Mouse (Mus musculus) hindbrain, embryonic 16.5 days (tissue): ENCODE results near the gene Pde6b. TPM values are rescaled to one million over a fixed set of nuclear protein-coding genes. Genes with fewer than 3 reads are reported as not detected.

ENCODE experiments used
- ATAC-seq: fragments of 200-750 bp; cut with Nextera tagmentation; 2 replicates; pipeline ENCODE4 v1.8.0; 2017; ENCODE audit warnings: moderate TSS enrichment, moderate library complexity
- H3K27ac ChIP-seq: fragments of 300-500 bp; sonication (generic); 2 replicates; pipeline ENCODE4 v1.5.1; 2014; ENCODE audit warnings: low read depth, mild to moderate bottlenecking, control low read depth, low read length, moderate library complexity
- H3K27me3 ChIP-seq: fragments of 300-500 bp; sonication (generic); replicated peaks from 2 replicates; pipeline ENCODE4 v1.6.1; 2014; ENCODE audit warnings: low read length; ENCODE audit not compliant: control insufficient read depth, insufficient read depth
- H3K36me3 ChIP-seq: fragments of 300-500 bp; sonication (generic); 2 replicates; pipeline ENCODE4 v1.6.1; 2014; ENCODE audit warnings: mild to moderate bottlenecking, low read length, moderate library complexity, mixed read lengths; ENCODE audit not compliant: control insufficient read depth, insufficient read depth
- H3K4me1 ChIP-seq: fragments of 300-500 bp; sonication (generic); 2 replicates; pipeline ENCODE4 v1.6.1; 2014; ENCODE audit warnings: low read depth, low read length; ENCODE audit not compliant: control insufficient read depth, insufficient read depth
- H3K4me2 ChIP-seq: fragments of 300-500 bp; sonication (generic); 2 replicates; pipeline ENCODE4 v1.6.1; 2014; ENCODE audit warnings: mild to moderate bottlenecking, low read length, control low read depth, moderate library complexity
- H3K4me3 ChIP-seq: fragments of 300-500 bp; sonication (generic); 2 replicates; pipeline ENCODE4 v1.5.1; 2014; ENCODE audit warnings: mild to moderate bottlenecking, low read length, control low read depth, moderate library complexity
- H3K9ac ChIP-seq: fragments of 300-500 bp; sonication (generic); 2 replicates; pipeline ENCODE4 v1.6.1; 2014; ENCODE audit warnings: low read depth, mild to moderate bottlenecking, control low read depth, low read length, moderate library complexity
- H3K9me3 ChIP-seq: fragments of 300-500 bp; sonication (generic); 2 replicates; pipeline ENCODE4 v1.6.1; 2014; ENCODE audit warnings: mild to moderate bottlenecking, low read length, moderate library complexity; ENCODE audit not compliant: control insufficient read depth
- WGBS: fragments of 180-500 bp; shearing (Covaris S2); extraction: QIAGEN DNeasy Blood & Tissue Kit; methylation state at CpG from one replicate; pipeline ENCODE4 v1.1.7; 2014; 5-methylcytosine and 5-hydroxymethylcytosine counted together
- polyA plus RNA-seq: library from polyadenylated mRNA; unstranded; fragments of >200 nt; fragmentation: Nextera tagmentation; extraction: Ambion mirVana; gene quantifications from 2 replicates; pipeline ENCODE4 v1.2.1, GENCODE M21; 2015

Pde6b gene
- 0.30 TPM in 1 of 2 replicates, not detected in the other for polyA plus RNA-seq

- no peak for ATAC-seq
- no peaks in the 10 kb centered on the region for H3K27me3 ChIP-seq
- H3K4me1 ChIP-seq, result no peaks in the 10 kb centered on the region
- H3K4me2 ChIP-seq, result no peak within 1 kb of the TSS
- H3K9ac ChIP-seq, result no peak within 1 kb of the TSS
- no peaks in the 10 kb centered on the region for H3K36me3 ChIP-seq
- H3K9me3 ChIP-seq, result no peaks in the 10 kb centered on the region
- no peak within 1 kb of the TSS for H3K27ac ChIP-seq
- 79% methylated on average over 7 of the region's 7 CpGs for WGBS
- no peak within 1 kb of the TSS for H3K4me3 ChIP-seq
Observed at GRCm38 (mm10) chr5:108388201-108388600, at the start of gene Pde6b. Gene Pde6b (plus strand): TSS chr5:108388391.

- WGBS, result 93% methylated on average over 4 of the region's 4 CpGs
- Histone ChIP-seq H3K27me3 (no peaks in the 10 kb centered on the region), H3K36me3 (peaks cover 3% of the 10 kb centered on the region; the same call in 1 of the 2 replicates)
Observed at GRCm38 (mm10) chr5:108343680-108344170, 44.5 kb upstream of the Pde6b start.

GRCm38 (mm10) chr5:108345313-108346071 is 42.7 kb upstream of the Pde6b start:
- Histone ChIP-seq H3K9me3 (no peaks in the 10 kb centered on the region), H3K27ac (no peak overlapping the region), H3K9ac (no peak overlapping the region), H3K4me1 (no peaks in the 10 kb centered on the region), H3K4me3 (no peak overlapping the region), H3K27me3 (no peaks in the 10 kb centered on the region), H3K4me2 (no peak overlapping the region), H3K36me3 (0 out of 2 replicates have a peak, but pooled peaks cover 6% of the 10 kb centered on the region)
- WGBS, result 85% methylated on average over 10 of the region's 10 CpGs
- no peak for ATAC-seq

More at GRCm38 (mm10) chr5:108343680-108344170, 44.5 kb upstream of the Pde6b start:
- no peak overlapping the region for H3K4me2 ChIP-seq
- no peaks in the 10 kb centered on the region for H3K4me1 ChIP-seq
- no peak overlapping the region for H3K4me3 ChIP-seq
- H3K9ac ChIP-seq, result no peak overlapping the region
- no peak for ATAC-seq
- no peak overlapping the region for H3K27ac ChIP-seq
- H3K9me3 ChIP-seq, result no peaks in the 10 kb centered on the region

- no peak overlapping the region for H3K4me2 ChIP-seq
- no peaks in the 10 kb centered on the region for H3K4me1 ChIP-seq
- H3K4me3 ChIP-seq, result no peak overlapping the region
- no peak for ATAC-seq
- 85% methylated on average over 6 of the region's 6 CpGs for WGBS
- H3K27me3 ChIP-seq, result no peaks in the 10 kb centered on the region
- H3K27ac ChIP-seq, result no peak overlapping the region
- 0 out of 2 replicates have a peak, but pooled peaks cover 6% of the 10 kb centered on the region for H3K36me3 ChIP-seq
- H3K9ac ChIP-seq, result no peak overlapping the region
- no peaks in the 10 kb centered on the region for H3K9me3 ChIP-seq
Observed at GRCm38 (mm10) chr5:108347843-108348242, 40.3 kb upstream of the Pde6b start.

GRCm38 (mm10) chr5:108349511-108350148 is 38.6 kb upstream of the Pde6b start:
- no peak for ATAC-seq

GRCm38 (mm10) chr5:108354056-108354455 is 34.1 kb upstream of the Pde6b start:
- ATAC-seq, result no peak

More at GRCm38 (mm10) chr5:108349511-108350148, 38.6 kb upstream of the Pde6b start:
- WGBS, result 96% methylated on average over 9 of the region's 9 CpGs
- Histone ChIP-seq H3K27ac (no peak overlapping the region), H3K27me3 (no peaks in the 10 kb centered on the region), H3K4me2 (no peak overlapping the region), H3K9me3 (no peaks in the 10 kb centered on the region), H3K4me1 (no peaks in the 10 kb centered on the region), H3K36me3 (0 out of 2 replicates have a peak, but pooled peaks cover 6% of the 10 kb centered on the region), H3K4me3 (no peak overlapping the region), H3K9ac (no peak overlapping the region)

GRCm38 (mm10) chr5:108357862-108358261 is 30.3 kb upstream of the Pde6b start:
- ATAC-seq, result no peak
- H3K27ac ChIP-seq, result no peak overlapping the region
- no peak overlapping the region for H3K9ac ChIP-seq
- H3K27me3 ChIP-seq, result no peaks in the 10 kb centered on the region
- H3K4me2 ChIP-seq, result no peak overlapping the region
- H3K36me3 ChIP-seq, result no peaks in the 10 kb centered on the region
- no peaks in the 10 kb centered on the region for H3K9me3 ChIP-seq
- no peaks in the 10 kb centered on the region for H3K4me1 ChIP-seq
- H3K4me3 ChIP-seq, result no peak overlapping the region
- WGBS, result 98% methylated on average over 1 of the region's 1 CpGs

More at GRCm38 (mm10) chr5:108354056-108354455, 34.1 kb upstream of the Pde6b start:
- Histone ChIP-seq H3K4me2 (no peak overlapping the region), H3K36me3 (0 out of 2 replicates have a peak, but pooled peaks cover 3% of the 10 kb centered on the region), H3K9me3 (no peaks in the 10 kb centered on the region), H3K27ac (no peak overlapping the region), H3K27me3 (no peaks in the 10 kb centered on the region), H3K9ac (no peak overlapping the region), H3K4me1 (no peaks in the 10 kb centered on the region), H3K4me3 (no peak overlapping the region)
- 83% methylated on average over 2 of the region's 2 CpGs for WGBS

GRCm38 (mm10) chr5:108359491-108359890 is 28.7 kb upstream of the Pde6b start:
- Histone ChIP-seq H3K9ac (no peak overlapping the region), H3K4me1 (no peaks in the 10 kb centered on the region), H3K9me3 (no peaks in the 10 kb centered on the region), H3K4me2 (no peak overlapping the region), H3K4me3 (no peak overlapping the region), H3K27ac (no peak overlapping the region), H3K27me3 (peaks cover 8% of the 10 kb centered on the region), H3K36me3 (no peaks in the 10 kb centered on the region)
- WGBS, result 87% methylated on average over 9 of the region's 9 CpGs
- ATAC-seq, result no peak

- H3K36me3 ChIP-seq, result no peaks in the 10 kb centered on the region
- WGBS, result 89% methylated on average over 4 of the region's 4 CpGs
- H3K4me1 ChIP-seq, result no peaks in the 10 kb centered on the region
- H3K9me3 ChIP-seq, result no peaks in the 10 kb centered on the region
- no peak for ATAC-seq
- H3K4me3 ChIP-seq, result no peak overlapping the region
- H3K27me3 ChIP-seq, result peaks cover 15% of the 10 kb centered on the region
- H3K9ac ChIP-seq, result no peak overlapping the region
- H3K27ac ChIP-seq, result no peak overlapping the region
- H3K4me2 ChIP-seq, result no peak overlapping the region
Observed at GRCm38 (mm10) chr5:108360211-108360610, 28.0 kb upstream of the Pde6b start.
